Mouse (Mus musculus) thymus, adult 2 months (tissue): ENCODE results near the gene Nr5a2. TPM values are rescaled to one million over a fixed set of nuclear protein-coding genes. Genes with fewer than 3 reads are reported as not detected.
"Not testable (repeated sequence)": the region's sequence is repeated elsewhere in the genome, so short reads cannot be mapped to it uniquely, and the experiment has no call there.

Experiments
- DNase-seq: peaks from one replicate; pipeline ENCODE4 v3.0.0; 2021
- H3K27ac ChIP-seq: fragments of 200-500 bp; 2 replicates; pipeline ENCODE4 v1.5.1; 2012; ENCODE audit warnings: low read length, control low read depth; ENCODE audit not compliant: control insufficient read depth, insufficient read depth
- H3K27me3 ChIP-seq: fragments of 200-500 bp; 2 replicates; pipeline ENCODE4 v1.6.1; 2012; ENCODE audit warnings: mild to moderate bottlenecking, low read length, moderate library complexity, mixed read lengths; ENCODE audit not compliant: control insufficient read depth, insufficient read depth
- H3K36me3 ChIP-seq: fragments of 200-500 bp; 2 replicates; pipeline ENCODE4 v1.6.1; 2012; ENCODE audit warnings: mild to moderate bottlenecking, low read length, moderate library complexity; ENCODE audit not compliant: control insufficient read depth, insufficient read depth
- H3K4me1 ChIP-seq: fragments of 200-500 bp; replicated peaks from 2 replicates; pipeline ENCODE4 v1.6.1; 2012; ENCODE audit warnings: low read length; ENCODE audit not compliant: control insufficient read depth, insufficient read depth
- H3K4me3 ChIP-seq: fragments of 200-500 bp; 2 replicates; pipeline ENCODE4 v1.5.1; 2012; ENCODE audit warnings: mild to moderate bottlenecking, low read length, control low read depth, moderate library complexity; ENCODE audit not compliant: control insufficient read depth, insufficient read depth
- CTCF ChIP-seq: fragments of 200-500 bp; IDR thresholded peaks from 2 replicates; pipeline ENCODE4 v1.5.1; 2012; ENCODE audit warnings: mild to moderate bottlenecking, control low read depth, low read length, moderate library complexity, borderline replicate concordance; ENCODE audit not compliant: control insufficient read depth, poor library complexity, insufficient read depth; ENCODE audit errors: extremely low read depth
- POLR2A ChIP-seq: fragments of 200-500 bp; IDR thresholded peaks from 2 replicates; pipeline ENCODE4 v1.6.1; 2012; ENCODE audit warnings: mild to moderate bottlenecking, low read length, control low read depth, moderate library complexity; ENCODE audit not compliant: control insufficient read depth, poor library complexity, insufficient read depth; ENCODE audit errors: extremely low read depth
- WGBS: fragments of 180-500 bp; shearing (Covaris S2); methylation state at CpG from one replicate; pipeline ENCODE4 v1.1.7; 2018; 5-methylcytosine and 5-hydroxymethylcytosine counted together
- polyA plus RNA-seq: library from polyadenylated mRNA; depleted of rRNA; stranded (reverse); fragments of >200 nt; gene quantifications from 2 replicates; pipeline ENCODE4 v1.2.3, GENCODE M21; 2012

The Nr5a2 gene
- polyA plus RNA-seq, 1 experiment, result 0.22 TPM

GRCm38 (mm10) chr1:136832305-136833152, 127.7 kb downstream of the Nr5a2 start:
- Histone ChIP-seq H3K27ac (no peak overlapping the region), H3K36me3 (no peaks in the 10 kb centered on the region), H3K4me1 (no peaks in the 10 kb centered on the region), H3K27me3 (no peaks in the 10 kb centered on the region), H3K4me3 (no peak overlapping the region)
- DNase-seq, result no peak
- 68% methylated on average over 12 of the region's 12 CpGs for WGBS
- TF ChIP-seq CTCF, result no peak
- TF ChIP-seq POLR2A, result no peak

DNA sequence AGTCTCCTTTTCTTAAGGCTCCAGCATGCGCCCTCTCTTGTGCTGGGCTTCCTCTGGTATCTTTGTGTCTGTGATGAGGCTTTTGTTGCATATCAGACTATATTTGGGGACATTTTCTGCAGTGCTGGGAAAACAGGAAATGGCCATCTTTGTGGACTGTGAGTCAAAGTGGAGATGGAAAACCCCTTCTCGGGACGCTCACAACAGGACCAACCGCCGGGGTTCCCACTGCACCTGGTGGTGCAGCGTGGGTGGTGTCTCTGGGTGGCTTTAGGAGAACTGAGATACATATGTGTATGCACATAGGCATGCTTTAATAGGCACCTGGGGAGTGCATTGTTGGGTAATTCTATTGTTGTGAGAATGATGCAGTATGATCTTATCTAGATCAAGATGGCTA, 129.3 kb downstream of the Nr5a2 start:
- 91% methylated on average over 6 of the region's 6 CpGs for WGBS
- H3K4me1 ChIP-seq, result no peaks in the 10 kb centered on the region
- H3K27ac ChIP-seq, result no peak overlapping the region
- no peaks in the 10 kb centered on the region for H3K36me3 ChIP-seq
- H3K27me3 ChIP-seq, result no peaks in the 10 kb centered on the region
- DNase-seq, result no peak
- no peak overlapping the region for H3K4me3 ChIP-seq
- no peak for TF ChIP-seq POLR2A
- TF ChIP-seq CTCF, result no peak

DNA sequence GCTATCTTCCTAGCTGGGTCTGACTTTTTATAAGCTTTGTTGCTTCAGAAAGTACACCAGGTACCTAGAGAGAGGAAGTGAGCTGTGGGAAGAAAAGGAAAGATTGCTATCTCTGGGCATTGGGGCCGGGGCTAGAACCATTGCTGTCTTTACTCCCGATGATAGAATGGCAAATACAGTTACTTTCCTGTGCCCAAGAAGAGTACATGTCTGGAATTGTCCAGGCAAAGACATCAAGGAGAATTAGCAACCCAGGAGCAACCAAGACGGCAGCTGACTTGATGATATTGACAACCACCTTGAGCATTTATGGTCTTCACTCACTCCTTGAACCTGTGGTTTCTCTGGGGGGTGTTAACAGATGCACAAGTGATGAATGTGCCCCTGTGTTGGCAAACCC, 130.3 kb downstream of the Nr5a2 start:
- H3K4me3 ChIP-seq, result no peak overlapping the region
- TF ChIP-seq POLR2A (no peak), CTCF (no peak)
- H3K36me3 ChIP-seq, result no peaks in the 10 kb centered on the region
- H3K27ac ChIP-seq, result no peak overlapping the region
- 64% methylated on average over 3 of the region's 3 CpGs for WGBS
- H3K4me1 ChIP-seq, result no peaks in the 10 kb centered on the region
- H3K27me3 ChIP-seq, result no peaks in the 10 kb centered on the region
- DNase-seq, result no peak

- TF ChIP-seq CTCF (no peak), POLR2A (no peak)
- WGBS, result 57% methylated on average over 4 of the region's 4 CpGs
- Histone ChIP-seq H3K4me1 (no peaks in the 10 kb centered on the region), H3K36me3 (no peaks in the 10 kb centered on the region), H3K27ac (no peak overlapping the region), H3K27me3 (no peaks in the 10 kb centered on the region), H3K4me3 (no peak overlapping the region)
- no peak for DNase-seq
These were observed 136.4 kb downstream of the Nr5a2 start for GRCm38 (mm10) chr1:136823897-136824296.

DNA sequence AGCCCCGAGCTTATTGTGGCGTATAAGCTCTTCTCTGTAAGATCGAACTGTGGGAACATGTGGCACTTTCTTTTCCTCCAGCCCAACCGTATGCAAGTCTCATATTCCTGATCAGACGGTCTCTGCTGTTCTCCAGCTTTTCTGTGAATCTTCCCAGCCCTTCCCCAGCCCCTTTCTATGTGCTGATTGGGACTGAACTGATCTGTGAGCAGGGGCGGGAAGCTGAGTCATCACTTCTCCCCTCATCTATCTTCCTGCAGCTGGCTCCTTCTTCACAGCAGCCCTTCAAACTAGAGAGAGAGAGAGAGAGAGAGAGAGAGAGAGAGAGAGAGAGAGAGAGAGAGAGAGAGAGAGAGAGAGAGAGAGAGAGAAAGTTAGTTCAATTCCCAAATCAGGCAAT, 159.6 kb downstream of the Nr5a2 start:
- WGBS, result 83% methylated on average over 6 of the region's 6 CpGs
- TF ChIP-seq CTCF (no peak), POLR2A (no peak)

GRCm38 (mm10) chr1:136796361-136797090, 163.7 kb downstream of the Nr5a2 start:
- H3K36me3 ChIP-seq, result no peaks in the 10 kb centered on the region
- no peaks in the 10 kb centered on the region for H3K27me3 ChIP-seq
- DNase-seq, result no peak
- H3K4me3 ChIP-seq, result no peak overlapping the region
- WGBS, result 14% methylated on average over 17 of the region's 17 CpGs
- TF ChIP-seq CTCF, result no peak
- TF ChIP-seq POLR2A, result no peak
- H3K4me1 ChIP-seq, result no peaks in the 10 kb centered on the region
- H3K27ac ChIP-seq, result no peak overlapping the region

More for the DNA sequence above, 159.6 kb downstream of the Nr5a2 start:
- no peak overlapping the region for H3K4me3 ChIP-seq
- H3K27ac ChIP-seq, result no peak overlapping the region
- H3K4me1 ChIP-seq, result no peaks in the 10 kb centered on the region
- no peaks in the 10 kb centered on the region for H3K36me3 ChIP-seq
- no peaks in the 10 kb centered on the region for H3K27me3 ChIP-seq
- DNase-seq, result no peak

- H3K27me3 ChIP-seq, H3K36me3 ChIP-seq, DNase-seq, H3K4me3 ChIP-seq, H3K27ac ChIP-seq, H3K4me1 ChIP-seq: not testable (repeated sequence)
- 97% methylated on average over 12 of the region's 12 CpGs for WGBS
These were observed 167.0 kb downstream of the Nr5a2 start for GRCm38 (mm10) chr1:136792957-136793883.
